Mouse (Mus musculus) hindbrain, embryonic 11.5 days (tissue): ENCODE results near the gene Nif3l1. TPM values are rescaled to one million over a fixed set of nuclear protein-coding genes. Genes with fewer than 3 reads are reported as not detected.

Source experiments
- ATAC-seq: fragments of 200-750 bp; cut with Nextera tagmentation; 2 replicates; pipeline ENCODE4 v1.8.0; 2017; ENCODE audit warnings: mild to moderate bottlenecking, moderate TSS enrichment, moderate library complexity; ENCODE audit not compliant: low FRiP score
- DNase-seq: peaks from one replicate; pipeline ENCODE4 v3.0.0-alpha.2; 2015; ENCODE audit warnings: low spot score
- H3K27ac ChIP-seq: fragments of 300-500 bp; sonication (generic); 2 replicates; pipeline ENCODE4 v1.5.1; 2014; ENCODE audit warnings: mild to moderate bottlenecking, low read depth, low read length
- H3K27me3 ChIP-seq: fragments of 300-500 bp; sonication (generic); 2 replicates; pipeline ENCODE4 v1.6.1; 2014; ENCODE audit warnings: mild to moderate bottlenecking, low read length, moderate library complexity, mixed read lengths; ENCODE audit not compliant: control insufficient read depth, insufficient read depth
- H3K36me3 ChIP-seq: fragments of 300-500 bp; sonication (generic); 2 replicates; pipeline ENCODE4 v1.6.1; 2014; ENCODE audit warnings: mild to moderate bottlenecking, low read length, moderate library complexity, mixed read lengths; ENCODE audit not compliant: control insufficient read depth, insufficient read depth
- H3K4me1 ChIP-seq: fragments of 300-500 bp; sonication (generic); replicated peaks from 2 replicates; pipeline ENCODE4 v1.6.1; 2014; ENCODE audit warnings: low read length, mixed read lengths; ENCODE audit not compliant: control insufficient read depth, insufficient read depth
- H3K4me2 ChIP-seq: fragments of 300-500 bp; sonication (generic); replicated peaks from 2 replicates; pipeline ENCODE4 v1.6.1; 2014; ENCODE audit warnings: mild to moderate bottlenecking, low read depth, low read length
- H3K4me3 ChIP-seq: fragments of 300-500 bp; sonication (generic); 2 replicates; pipeline ENCODE4 v1.5.1; 2014; ENCODE audit warnings: low read depth, low read length
- H3K9ac ChIP-seq: fragments of 300-500 bp; sonication (generic); 2 replicates; pipeline ENCODE4 v1.6.1; 2014; ENCODE audit warnings: low read depth, low read length
- H3K9me3 ChIP-seq: fragments of 300-500 bp; sonication (generic); 2 replicates; pipeline ENCODE4 v1.6.1; 2016; ENCODE audit warnings: low read length; ENCODE audit not compliant: control insufficient read depth
- WGBS: fragments of 180-500 bp; shearing (Covaris S2); extraction: QIAGEN DNeasy Blood & Tissue Kit; methylation state at CpG from one replicate; pipeline ENCODE4 v1.1.7; 2014; 5-methylcytosine and 5-hydroxymethylcytosine counted together
- polyA plus RNA-seq: library from polyadenylated mRNA; unstranded; fragments of >200 nt; fragmentation: Nextera tagmentation; extraction: Ambion mirVana; gene quantifications from 2 replicates; pipeline ENCODE4 v1.2.1, GENCODE M21; 2014

Nif3l1 gene
- polyA plus RNA-seq, 1 experiment from 2014 or later: 67.2 TPM

- peak overlapping the region; percentile 49 for H3K27ac ChIP-seq
- peak overlapping the region; percentile 61 for H3K4me2 ChIP-seq
- H3K9ac ChIP-seq: peak overlapping the region; percentile 68
- no peaks in the 10 kb centered on the region for H3K4me1 ChIP-seq
- no peaks in the 10 kb centered on the region for H3K9me3 ChIP-seq
- H3K4me3 ChIP-seq: peak overlapping the region; percentile 49
- no peaks in the 10 kb centered on the region for H3K27me3 ChIP-seq
- peak; percentile 5; the same call in 1 of the 2 replicates for ATAC-seq
- no peaks in the 10 kb centered on the region for H3K36me3 ChIP-seq
- WGBS: 15% methylated on average over 10 of the region's 10 CpGs
- no peak for DNase-seq
These were observed 260 bp upstream of the Nif3l1 start for GRCm38 (mm10) chr1:58444691-58445090.

DNA sequence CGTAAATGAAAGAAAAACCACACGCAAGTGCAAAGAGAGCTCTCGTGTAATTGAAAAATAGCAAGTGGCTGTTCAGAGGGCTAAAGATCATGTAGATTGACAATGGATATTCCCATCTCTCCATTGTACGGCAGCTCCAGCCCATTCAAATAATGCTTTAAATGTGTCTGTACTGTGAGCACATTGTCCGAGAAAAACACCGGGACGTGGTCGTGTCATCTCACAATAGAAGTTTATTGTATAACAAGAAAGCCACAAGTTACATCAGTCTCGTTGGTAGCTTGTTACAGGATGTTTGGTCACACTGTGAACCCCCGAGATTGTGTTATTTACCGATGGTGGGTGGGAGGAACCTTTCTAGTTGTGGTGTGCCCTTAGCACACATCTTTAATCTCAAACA is 910 bp downstream of the Nif3l1 start:
- Histone ChIP-seq H3K9ac (peak overlapping the region; percentile 68), H3K9me3 (no peaks in the 10 kb centered on the region), H3K27ac (peak overlapping the region; percentile 49; the same call in 1 of the 2 replicates), H3K4me1 (no peaks in the 10 kb centered on the region), H3K4me3 (peak overlapping the region; percentile 49), H3K27me3 (no peaks in the 10 kb centered on the region), H3K36me3 (0 out of 2 replicates have a peak, but pooled peaks cover 1% of the 10 kb centered on the region), H3K4me2 (peak overlapping the region; percentile 61)
- peak; percentile 8; the same call in 1 of the 2 replicates for ATAC-seq
- 11% methylated on average over 11 of the region's 11 CpGs for WGBS
- no peak for DNase-seq

- Histone ChIP-seq H3K27me3 (no peaks in the 10 kb centered on the region), H3K9me3 (no peaks in the 10 kb centered on the region), H3K36me3 (0 out of 2 replicates have a peak, but pooled peaks cover 4% of the 10 kb centered on the region), H3K4me1 (no peaks in the 10 kb centered on the region), H3K4me3 (no peak overlapping the region), H3K4me2 (no peak overlapping the region), H3K27ac (no peak overlapping the region), H3K9ac (no peak overlapping the region)
- 95% methylated on average over 7 of the region's 7 CpGs for WGBS
- no peak for DNase-seq
- no peak for ATAC-seq
These were observed 2.8 kb downstream of the Nif3l1 start for GRCm38 (mm10) chr1:58447766-58448165.

- DNase-seq (no peak), ATAC-seq (no peak)
- H3K27me3 ChIP-seq: no peaks in the 10 kb centered on the region
- H3K27ac ChIP-seq: no peak overlapping the region
- 0 out of 2 replicates have a peak, but pooled peaks cover 4% of the 10 kb centered on the region for H3K36me3 ChIP-seq
- no peaks in the 10 kb centered on the region for H3K9me3 ChIP-seq
- H3K4me2 ChIP-seq: no peak overlapping the region
- H3K4me3 ChIP-seq: no peak overlapping the region
- WGBS: 86% methylated on average over 7 of the region's 7 CpGs
- H3K9ac ChIP-seq: no peak overlapping the region
- no peaks in the 10 kb centered on the region for H3K4me1 ChIP-seq
These were observed 3.4 kb downstream of the Nif3l1 start for GRCm38 (mm10) chr1:58448396-58448795.

GRCm38 (mm10) chr1:58454316-58454715 is 9.4 kb downstream of the Nif3l1 start:
- WGBS: 91% methylated on average over 6 of the region's 6 CpGs
- DNase-seq: no peak
- Histone ChIP-seq H3K27ac (no peak overlapping the region), H3K4me1 (no peaks in the 10 kb centered on the region), H3K27me3 (no peaks in the 10 kb centered on the region), H3K9ac (no peak overlapping the region), H3K36me3 (peaks cover 13% of the 10 kb centered on the region; the same call in 1 of the 2 replicates), H3K4me2 (no peak overlapping the region), H3K9me3 (no peaks in the 10 kb centered on the region), H3K4me3 (no peak overlapping the region)
- no peak for ATAC-seq

DNA sequence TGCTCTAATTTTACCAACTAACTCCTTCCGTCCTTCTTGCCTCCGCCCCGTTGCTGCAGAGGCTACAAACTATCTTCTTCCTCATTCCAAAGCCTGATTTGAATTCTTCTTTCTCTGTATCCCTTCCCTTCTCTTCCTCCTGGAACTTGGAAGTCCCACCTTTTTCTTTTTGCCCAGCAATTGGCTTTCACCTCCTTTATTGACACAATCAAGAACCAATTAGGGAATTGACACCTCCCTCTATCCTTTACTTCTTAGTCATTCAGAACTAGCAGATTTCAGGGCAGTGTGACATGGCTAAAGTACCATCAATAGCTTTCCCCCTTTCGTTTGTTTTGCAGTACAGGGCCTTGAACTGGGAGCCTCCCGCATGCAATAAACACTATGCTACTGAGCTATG is 13.2 kb downstream of the Nif3l1 start:
- no peaks in the 10 kb centered on the region for H3K27me3 ChIP-seq
- WGBS: 94% methylated on average over 5 of the region's 5 CpGs
- no peak overlapping the region for H3K9ac ChIP-seq
- DNase-seq (no peak), ATAC-seq (no peak)
- H3K9me3 ChIP-seq: no peaks in the 10 kb centered on the region
- H3K27ac ChIP-seq: no peak overlapping the region
- H3K36me3 ChIP-seq: peaks cover 8% of the 10 kb centered on the region; the same call in 1 of the 2 replicates
- no peak overlapping the region for H3K4me2 ChIP-seq
- no peaks in the 10 kb centered on the region for H3K4me1 ChIP-seq
- no peak overlapping the region for H3K4me3 ChIP-seq

- Histone ChIP-seq H3K36me3 (peaks cover 8% of the 10 kb centered on the region; the same call in 1 of the 2 replicates), H3K27me3 (no peaks in the 10 kb centered on the region), H3K9ac (no peak overlapping the region), H3K27ac (no peak overlapping the region), H3K4me3 (no peak overlapping the region), H3K4me1 (no peaks in the 10 kb centered on the region), H3K4me2 (no peak overlapping the region), H3K9me3 (no peaks in the 10 kb centered on the region)
- DNase-seq (no peak), ATAC-seq (no peak)
- WGBS: 84% methylated on average over 2 of the region's 2 CpGs
These were observed 13.9 kb downstream of the Nif3l1 start for GRCm38 (mm10) chr1:58458867-58459266.

- Histone ChIP-seq H3K4me2 (no peak overlapping the region), H3K36me3 (peaks cover 8% of the 10 kb centered on the region; the same call in 1 of the 2 replicates), H3K27ac (no peak overlapping the region), H3K27me3 (no peaks in the 10 kb centered on the region), H3K4me1 (no peaks in the 10 kb centered on the region), H3K9me3 (no peaks in the 10 kb centered on the region), H3K9ac (no peak overlapping the region), H3K4me3 (no peak overlapping the region)
- WGBS: 98% methylated on average over 3 of the region's 3 CpGs
- ATAC-seq (no peak), DNase-seq (no peak)
These were observed 15.6 kb downstream of the Nif3l1 start for GRCm38 (mm10) chr1:58460566-58460965.

- no peaks in the 10 kb centered on the region for H3K4me1 ChIP-seq
- H3K36me3 ChIP-seq: peaks cover under 1% of the 10 kb centered on the region; the same call in 1 of the 2 replicates
- no peak overlapping the region for H3K27ac ChIP-seq
- no peak overlapping the region for H3K4me2 ChIP-seq
- no peaks in the 10 kb centered on the region for H3K27me3 ChIP-seq
- no peaks in the 10 kb centered on the region for H3K9me3 ChIP-seq
- 93% methylated on average over 2 of the region's 2 CpGs for WGBS
- H3K4me3 ChIP-seq: no peak overlapping the region
- DNase-seq: no peak
- no peak for ATAC-seq
- H3K9ac ChIP-seq: no peak overlapping the region
These were observed 19.0 kb downstream of the Nif3l1 start for GRCm38 (mm10) chr1:58463935-58464334.
